Mouse (Mus musculus): ENCODE results near the gene Psmd9. TPM values are rescaled to one million over a fixed set of nuclear protein-coding genes. Genes with fewer than 3 reads are reported as not detected.

Psmd9 gene
- total and polyA plus RNA-seq, 3 experiments = 17.9 to 29.1 (median 20.5) TPM

GRCm38 (mm10) chr5:123137044-123137909 is 31.9 kb upstream of the Psmd9 start:
- peak; percentile 92 for DNase-seq

- no peak for DNase-seq
These were observed 31.3 kb upstream of the Psmd9 start for GRCm38 (mm10) chr5:123137910-123138229.

- DNase-seq = peak; percentile 94
These were observed 30.8 kb upstream of the Psmd9 start for GRCm38 (mm10) chr5:123138230-123138911.

- DNase-seq = peak; percentile 91
These were observed 30.1 kb upstream of the Psmd9 start for GRCm38 (mm10) chr5:123138953-123139721.

GRCm38 (mm10) chr5:123139722-123140627 is 29.2 kb upstream of the Psmd9 start:
- DNase-seq = peak; percentile 51

- peak; percentile 96 for DNase-seq
These were observed 28.3 kb upstream of the Psmd9 start for GRCm38 (mm10) chr5:123140694-123141554.

GRCm38 (mm10) chr5:123141555-123142160 is 27.6 kb upstream of the Psmd9 start:
- peak; percentile 84 for DNase-seq

- peak; percentile 83 for DNase-seq
These were observed 26.8 kb upstream of the Psmd9 start, which contains the start of gene Setd1b for GRCm38 (mm10) chr5:123142161-123143157. Setd1b (plus strand) TSS chr5:123142193.

- DNase-seq = no peak
These were observed 25.8 kb upstream of the Psmd9 start for GRCm38 (mm10) chr5:123143251-123143970.

GRCm38 (mm10) chr5:123143971-123144745 is 25.1 kb upstream of the Psmd9 start:
- DNase-seq = no peak

- no peak for DNase-seq
These were observed 24.2 kb upstream of the Psmd9 start for GRCm38 (mm10) chr5:123144746-123145590.

GRCm38 (mm10) chr5:123146357-123146756 is 22.9 kb upstream of the Psmd9 start:
- no peak for DNase-seq

- DNase-seq = no peak
These were observed 21.6 kb upstream of the Psmd9 start for GRCm38 (mm10) chr5:123147569-123147968.

GRCm38 (mm10) chr5:123148073-123148722 is 21.0 kb upstream of the Psmd9 start:
- DNase-seq = no peak

All from adrenal gland, adult 2 months (tissue).